Comparison of ENCODE assay signal across 9 mouse cellular contexts in genomic region chr13:110382447-110382901, GRCm38 (mm10). TPM values are rescaled to one million over a fixed set of nuclear protein-coding genes. Genes with fewer than 3 reads are reported as not detected.
DNase-seq lines count a peak whose midpoint lies in the region; ATAC-seq and TF ChIP-seq lines count a peak whose summit lies in the region.
"Had no signal": no experiment of that assay in that cellular context is flagged by ENCODE, and none has a peak within 500 bp of the region (broad histone marks: within the 10 kb centered on the region; RNA-seq: fewer than 3 reads in every experiment).

No protein-coding gene starts in this region.

- no peaks in the 10 kb centered on the region for H3K9me3 ChIP-seq in heart, postnatal 0 days (replicated peaks; ENCODE audit: control insufficient read depth, low read length)
- H3K9me3 ChIP-seq in heart, embryonic 10.5 days, result no peaks in the 10 kb centered on the region

- H3K36me3 ChIP-seq in heart, postnatal 0 days (replicated peaks; ENCODE audit: control insufficient read depth, insufficient read depth, low read length), result no peaks in the 10 kb centered on the region
- H3K36me3 ChIP-seq in heart, embryonic 10.5 days, result no peaks in the 10 kb centered on the region
- no peaks in the 10 kb centered on the region for H3K36me3 ChIP-seq in splenic B cell, adult 2 months (ENCODE audit: control insufficient read depth, insufficient read depth, low read length, poor library complexity, severe bottlenecking)

- H3K4me2 ChIP-seq in heart, postnatal 0 days (ENCODE audit: low read depth, low read length), result no peak overlapping the region

- 16% methylated on average over 5 of the region's 5 CpGs for WGBS in heart, postnatal 0 days
- 22% methylated on average over 5 of the region's 5 CpGs for WGBS in heart, embryonic 10.5 days

- no peaks in the 10 kb centered on the region for H3K27me3 ChIP-seq in heart, postnatal 0 days (ENCODE audit: control insufficient read depth, insufficient read depth, low read length)
- H3K27me3 ChIP-seq in heart, embryonic 10.5 days (ENCODE audit: insufficient read depth, poor library complexity, severe bottlenecking), result no peaks in the 10 kb centered on the region; the same call in 1 of the 2 replicates
- no peaks in the 10 kb centered on the region; the same call in 1 of the 2 replicates for H3K27me3 ChIP-seq in splenic B cell, adult 2 months (ENCODE audit: control insufficient read depth, insufficient read depth, low read length, poor library complexity, severe bottlenecking)

- TF ChIP-seq CTCF in heart, postnatal 0 days (IDR thresholded peaks at IDR 0.05; ENCODE audit: low read depth), result peak; percentile 74
- peak; percentile 72; the same call in 1 of the 2 replicates for TF ChIP-seq CTCF in brain, embryonic 14.5 days (IDR thresholded peaks at IDR 0.05; ENCODE audit: borderline replicate concordance, extremely low read depth, insufficient read depth, insufficient read length)

- no peaks in the 10 kb centered on the region for H3K4me1 ChIP-seq in heart, postnatal 0 days (ENCODE audit: control insufficient read depth, insufficient read depth)
- H3K4me1 ChIP-seq in heart, embryonic 10.5 days, result no peaks in the 10 kb centered on the region

- H3K4me3 ChIP-seq in heart, postnatal 0 days (ENCODE audit: low read depth, low read length), result no peak overlapping the region
- H3K4me3 ChIP-seq in heart, embryonic 10.5 days, result no peak overlapping the region
- H3K4me3 ChIP-seq: myocyte had no signal

- TF ChIP-seq EP300 in heart, postnatal 0 days (IDR thresholded peaks at IDR 0.05; ENCODE audit: low read depth), result no peak

- ATAC-seq in heart, postnatal 0 days (ENCODE audit: insufficient read depth, low read depth), result no peak
- peak; percentile 55 to 61; a peak in 3 of 4 replicates for ATAC-seq in hematopoietic stem cell, adult 5-6 weeks (replicated peaks in 1 of 2; ENCODE audit: insufficient read depth in 1 of 2, low FRiP score in 2 of 2, low TSS enrichment in 1 of 2, low read depth in 1 of 2, poor library complexity in 2 of 2, severe bottlenecking in 2 of 2)

- TF ChIP-seq POLR2A in brain, embryonic 14.5 days (IDR thresholded peaks at IDR 0.05; ENCODE audit: borderline replicate concordance, extremely low read depth, insufficient read depth, insufficient read length, poor library complexity, severe bottlenecking), result no peak

- H3K9ac ChIP-seq in heart, postnatal 0 days (replicated peaks; ENCODE audit: low read depth, low read length), result no peak overlapping the region

- H3K27ac ChIP-seq in heart, postnatal 0 days (ENCODE audit: low read depth), result no peak overlapping the region
- H3K27ac ChIP-seq in heart, embryonic 10.5 days, result no peak overlapping the region

- no peak for DNase-seq in heart, postnatal 0 days (ENCODE audit: low spot score)
- no peak for DNase-seq in heart, embryonic 10.5 days (ENCODE audit: low spot score)
- peak; percentile 71 for DNase-seq in CD4-positive helper T cell, adult 2 months (ENCODE audit: low read depth, low spot score)
- peak; percentile 83 for DNase-seq in brain, embryonic 14.5 days (ENCODE audit: low read depth)
- peak; percentile 21 for DNase-seq in lung, postnatal 25 days (ENCODE audit: low spot score)
- peak; percentile 81 for DNase-seq in splenic B cell, adult 2 months (ENCODE audit: low read depth, low spot score)
- DNase-seq in gastrocnemius, postnatal 25 days, result no peak

RNA-seq across cellular contexts. Expression of gene Plk2, which starts 12.4 kb away (rescaled TPM):
- 85.4 and 99.3 TPM in 2 replicates for total RNA-seq in heart, postnatal 0 days (2014; rRNA removed; ENCODE audit: low replicate concordance)
- polyA plus RNA-seq in heart, postnatal 0 days (2015; fragmentation: Nextera tagmentation; extraction: Ambion mirVana), result 54.9 and 58.6 TPM in 2 replicates
- polyA plus RNA-seq in heart, embryonic 10.5 days (2016; fragmentation: Nextera tagmentation; extraction: Ambion mirVana), result 101 and 121 TPM in 2 replicates
- polyA plus RNA-seq in brain, embryonic 14.5 days (2012; rRNA removed), result 59.8 and 73.6 TPM in 2 replicates
- total RNA-seq in hematopoietic stem cell, adult 5-6 weeks (2017), result 60.7 and 68.9 TPM in 2 replicates
- total RNA-seq in gastrocnemius, postnatal 25 days (2021), result 1 to 10 TPM; 8.0 to 9.5 TPM

RNA-seq across cellular contexts. Expression of gene Gapt, which starts 25.5 kb away (rescaled TPM):
- not detected in 2 replicates for total RNA-seq in heart, postnatal 0 days (2014; rRNA removed; ENCODE audit: low replicate concordance)
- 0.10 TPM in 1 of 2 replicates, not detected in the other for polyA plus RNA-seq in heart, postnatal 0 days (2015; fragmentation: Nextera tagmentation; extraction: Ambion mirVana)
- 0.16 TPM in 1 of 2 replicates, not detected in the other for polyA plus RNA-seq in heart, embryonic 10.5 days (2016; fragmentation: Nextera tagmentation; extraction: Ambion mirVana)
- 0.06 and 0.08 TPM in 2 replicates for polyA plus RNA-seq in brain, embryonic 14.5 days (2012; rRNA removed)
- total RNA-seq in hematopoietic stem cell, adult 5-6 weeks (2017), result 3.2 and 4.8 TPM in 2 replicates
- not detected for total RNA-seq in gastrocnemius, postnatal 25 days (2021)
- polyA plus RNA-seq: myocyte had no signal

Comparison
In these comparisons a context has a peak if more than half of its experiments do, and no peak if none do; other contexts are left out.
1. DNase-seq: peak in CD4-positive helper T cell, adult 2 months (single experiment), brain, embryonic 14.5 days (single experiment), lung, postnatal 25 days (single experiment) and splenic B cell, adult 2 months (single experiment); none in heart, postnatal 0 days (single experiment), heart, embryonic 10.5 days (single experiment) and gastrocnemius, postnatal 25 days (single experiment).